Mouse (Mus musculus) G1E (cell line): ENCODE data around the gene Thsd7a.
A peak's percentile ranks its signal among the peaks of the same experiment; 100 is the strongest.

Experiments used
- CTCF ChIP-seq: IDR thresholded peaks from 2 replicates; pipeline ENCODE4 v1.5.1; 2012; ENCODE audit warnings: low read depth, low read length, inconsistent platforms, mixed read lengths
- POLR2AphosphoS5 ChIP-seq: IDR thresholded peaks from 2 replicates; pipeline ENCODE4 v1.6.1; 2012; ENCODE audit warnings: low read depth, low read length, inconsistent platforms; ENCODE audit not compliant: insufficient replicate concordance
- TAL1 ChIP-seq: conservative IDR thresholded peaks from 2 replicates; pipeline ENCODE4 v1.6.1; 2012; ENCODE audit warnings: low read depth, low read length, inconsistent platforms, mixed read lengths

GRCm38 (mm10) chr6:12560500-12560899, 188.7 kb downstream of the Thsd7a start:
- TF ChIP-seq TAL1 (peak; percentile 49; the same call in 1 of the 2 replicates), CTCF (no peak), POLR2AphosphoS5 (no peak)
